Mouse (Mus musculus) midbrain, embryonic 16.5 days (tissue): ENCODE measurements at regions not wholly inside any gene's neighbourhood (a gene's known extent, or its start where the extent isn't known, plus 50 kb on each side); places are given as distances from the start of the nearest gene placed in this dataset.

Source experiments
- ATAC-seq: fragments of 200-750 bp; cut with Nextera tagmentation; 2 replicates; pipeline ENCODE4 v1.8.0; 2017; ENCODE audit warnings: moderate TSS enrichment
- H3K27ac ChIP-seq: fragments of 300-500 bp; sonication (generic); 2 replicates; pipeline ENCODE4 v1.5.1; 2014; ENCODE audit warnings: mild to moderate bottlenecking, low read length, mixed read lengths
- H3K27me3 ChIP-seq: fragments of 300-500 bp; sonication (generic); 2 replicates; pipeline ENCODE4 v1.6.1; 2014; ENCODE audit warnings: low read depth, low read length, mixed read lengths; ENCODE audit not compliant: control insufficient read depth, insufficient read depth
- H3K36me3 ChIP-seq: fragments of 300-500 bp; sonication (generic); 2 replicates; pipeline ENCODE4 v1.6.1; 2014; ENCODE audit warnings: mild to moderate bottlenecking, low read length, moderate library complexity, mixed read lengths; ENCODE audit not compliant: control insufficient read depth, insufficient read depth
- H3K4me1 ChIP-seq: fragments of 300-500 bp; sonication (generic); 2 replicates; pipeline ENCODE4 v1.6.1; 2014; ENCODE audit warnings: mild to moderate bottlenecking, low read length, mixed read lengths; ENCODE audit not compliant: control insufficient read depth, insufficient read depth
- H3K4me2 ChIP-seq: fragments of 300-500 bp; sonication (generic); 2 replicates; pipeline ENCODE4 v1.6.1; 2014; ENCODE audit warnings: mild to moderate bottlenecking, low read length, mixed read lengths
- H3K4me3 ChIP-seq: fragments of 300-500 bp; sonication (generic); 2 replicates; pipeline ENCODE4 v1.5.1; 2014; ENCODE audit warnings: low read depth, mild to moderate bottlenecking, low read length, moderate library complexity, mixed read lengths
- H3K9ac ChIP-seq: fragments of 300-500 bp; sonication (generic); 2 replicates; pipeline ENCODE4 v1.6.1; 2014; ENCODE audit warnings: low read depth, low read length, mixed read lengths
- H3K9me3 ChIP-seq: fragments of 300-500 bp; sonication (generic); replicated peaks from 2 replicates; pipeline ENCODE4 v1.6.1; 2014; ENCODE audit warnings: mild to moderate bottlenecking, low read length, mixed read lengths; ENCODE audit not compliant: control insufficient read depth, poor library complexity, severe bottlenecking
- WGBS: fragments of 180-500 bp; shearing (Covaris S2); extraction: QIAGEN DNeasy Blood & Tissue Kit; methylation state at CpG from one replicate; pipeline ENCODE4 v1.1.7; 2014; 5-methylcytosine and 5-hydroxymethylcytosine counted together

DNA sequence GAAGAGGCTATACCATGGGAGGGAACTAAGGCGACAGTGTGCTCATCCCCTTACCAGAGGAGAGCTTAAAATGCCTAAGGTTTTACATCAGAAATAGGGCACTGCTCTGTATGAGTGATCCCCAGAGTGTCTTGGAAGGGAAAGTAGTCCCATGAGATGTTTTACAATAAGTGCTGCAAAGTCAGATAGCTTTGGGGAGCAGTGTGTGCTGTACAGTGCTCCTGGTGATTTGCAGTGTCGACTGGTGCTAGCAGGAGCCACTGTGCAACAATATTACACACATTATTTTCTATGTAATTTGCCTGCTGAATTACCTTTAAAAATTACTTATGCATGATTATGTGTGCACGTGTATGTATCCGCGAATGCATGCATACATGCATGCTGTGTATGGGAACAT, 314.3 kb upstream of the Mtpn start:
- H3K4me2 ChIP-seq = no peak overlapping the region
- 78% methylated on average over 5 of the region's 5 CpGs for WGBS
- 0 out of 2 replicates have a peak, but pooled peaks cover 3% of the 10 kb centered on the region for H3K4me1 ChIP-seq
- H3K36me3 ChIP-seq = no peaks in the 10 kb centered on the region
- no peak overlapping the region for H3K9ac ChIP-seq
- ATAC-seq = no peak
- H3K27me3 ChIP-seq = no peaks in the 10 kb centered on the region
- H3K27ac ChIP-seq = no peak overlapping the region
- no peaks in the 10 kb centered on the region; the same call in 1 of the 2 replicates for H3K9me3 ChIP-seq
- H3K4me3 ChIP-seq = no peak overlapping the region

DNA sequence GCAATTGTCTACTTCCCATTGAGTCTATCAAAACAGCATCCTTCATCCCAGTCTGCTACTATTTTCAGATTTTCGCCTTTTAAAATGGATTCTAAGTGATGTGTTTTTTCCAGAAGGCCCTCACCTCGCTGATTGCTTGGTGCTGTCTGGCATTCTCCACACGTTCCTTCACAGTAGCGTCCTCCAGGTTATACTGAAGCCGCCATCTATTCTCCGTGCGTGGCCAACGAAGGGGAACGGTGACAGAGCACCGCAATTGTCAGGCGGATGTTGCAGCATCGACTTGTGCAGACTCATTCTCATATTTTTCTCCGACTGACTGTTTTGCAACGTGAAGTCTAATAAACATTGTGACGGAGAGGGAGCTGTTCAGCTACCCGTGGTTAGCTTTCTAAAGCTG, 277.0 kb upstream of the Mtpn start:
- Histone ChIP-seq H3K27ac (no peak overlapping the region), H3K27me3 (no peaks in the 10 kb centered on the region), H3K4me3 (no peak overlapping the region), H3K9me3 (no peaks in the 10 kb centered on the region), H3K4me2 (no peak overlapping the region), H3K36me3 (no peaks in the 10 kb centered on the region), H3K4me1 (peaks cover 2% of the 10 kb centered on the region; the same call in 1 of the 2 replicates), H3K9ac (no peak overlapping the region)
- 79% methylated on average over 16 of the region's 16 CpGs for WGBS
- peak; percentile 58; the same call in 1 of the 2 replicates for ATAC-seq

DNA sequence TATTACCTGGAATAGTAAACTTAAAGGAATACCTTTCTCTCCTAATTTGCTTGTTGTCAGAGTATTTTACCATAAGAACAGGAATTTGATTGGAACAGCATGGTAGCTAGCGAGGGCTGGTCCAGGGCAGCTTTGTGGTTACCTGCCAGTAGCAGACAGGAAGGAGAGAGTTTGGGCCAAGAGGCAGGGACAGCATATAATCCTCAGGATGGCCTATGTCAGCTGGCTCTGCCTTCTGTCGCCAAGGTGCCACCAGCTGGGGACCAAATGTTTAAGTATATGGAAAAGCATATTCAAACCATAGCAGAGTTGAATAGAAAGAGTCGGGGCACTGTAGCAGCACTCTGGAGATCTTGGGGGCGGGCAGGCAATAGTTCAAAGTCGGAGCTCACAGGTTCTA, 274.8 kb upstream of the Mtpn start:
- H3K9ac ChIP-seq = no peak overlapping the region
- peaks cover 2% of the 10 kb centered on the region; the same call in 1 of the 2 replicates for H3K4me1 ChIP-seq
- no peaks in the 10 kb centered on the region for H3K27me3 ChIP-seq
- WGBS = 82% methylated on average over 5 of the region's 5 CpGs
- H3K9me3 ChIP-seq = no peaks in the 10 kb centered on the region
- H3K4me3 ChIP-seq = no peak overlapping the region
- H3K27ac ChIP-seq = no peak overlapping the region
- ATAC-seq = no peak
- H3K36me3 ChIP-seq = no peaks in the 10 kb centered on the region
- no peak overlapping the region for H3K4me2 ChIP-seq

DNA sequence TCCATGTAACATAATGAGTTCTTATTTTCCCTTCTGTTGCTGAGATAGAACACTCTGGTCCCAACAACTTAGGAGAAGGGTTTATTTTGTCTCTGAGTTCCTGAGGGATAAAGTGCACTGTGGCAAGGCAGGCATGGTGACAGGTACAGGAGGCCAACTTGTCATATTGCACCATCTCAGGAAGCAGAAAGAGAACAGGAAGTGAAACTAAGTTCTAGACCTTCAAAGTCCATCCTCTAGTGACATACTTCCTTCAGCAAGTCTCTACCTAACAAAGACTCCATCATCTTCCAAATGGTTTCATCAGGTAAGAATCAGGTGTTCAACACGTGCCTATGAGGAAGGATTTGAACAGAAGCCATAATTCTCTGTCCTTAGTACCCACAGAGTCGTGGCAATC, 266.1 kb upstream of the Mtpn start:
- no peak overlapping the region for H3K4me2 ChIP-seq
- no peak overlapping the region for H3K27ac ChIP-seq
- no peak overlapping the region for H3K9ac ChIP-seq
- no peaks in the 10 kb centered on the region for H3K27me3 ChIP-seq
- H3K4me1 ChIP-seq = no peaks in the 10 kb centered on the region
- H3K4me3 ChIP-seq = no peak overlapping the region
- WGBS = 80% methylated on average over 2 of the region's 2 CpGs
- H3K9me3 ChIP-seq = no peaks in the 10 kb centered on the region
- H3K36me3 ChIP-seq = no peaks in the 10 kb centered on the region
- no peak for ATAC-seq

DNA sequence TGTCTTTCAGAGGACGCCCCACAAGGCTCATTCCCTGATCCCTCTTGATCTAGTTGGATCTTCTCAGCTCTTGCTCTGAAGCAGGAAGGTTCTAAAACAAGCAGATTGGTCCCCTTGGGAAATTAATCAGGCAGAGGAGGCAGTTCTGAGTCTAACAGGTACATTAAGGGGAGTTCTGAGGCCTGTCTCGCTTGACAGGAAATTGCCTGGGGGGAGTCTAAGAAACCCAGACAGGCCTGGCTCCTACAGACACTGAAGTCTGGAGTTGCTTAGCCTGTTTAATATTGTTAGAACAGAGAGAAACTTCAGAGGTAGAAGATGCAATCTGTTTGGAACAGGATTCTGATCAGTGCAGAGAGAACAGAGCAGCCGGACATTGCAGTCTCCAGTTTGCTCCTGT, 264.4 kb upstream of the Mtpn start:
- H3K9me3 ChIP-seq = no peaks in the 10 kb centered on the region
- no peak overlapping the region for H3K9ac ChIP-seq
- H3K36me3 ChIP-seq = no peaks in the 10 kb centered on the region
- no peaks in the 10 kb centered on the region for H3K27me3 ChIP-seq
- no peak overlapping the region for H3K27ac ChIP-seq
- no peaks in the 10 kb centered on the region for H3K4me1 ChIP-seq
- no peak overlapping the region for H3K4me2 ChIP-seq
- 0 out of 2 replicates have a peak, but pooled peaks have one; percentile 21 for ATAC-seq
- 81% methylated on average over 3 of the region's 3 CpGs for WGBS
- H3K4me3 ChIP-seq = no peak overlapping the region

DNA sequence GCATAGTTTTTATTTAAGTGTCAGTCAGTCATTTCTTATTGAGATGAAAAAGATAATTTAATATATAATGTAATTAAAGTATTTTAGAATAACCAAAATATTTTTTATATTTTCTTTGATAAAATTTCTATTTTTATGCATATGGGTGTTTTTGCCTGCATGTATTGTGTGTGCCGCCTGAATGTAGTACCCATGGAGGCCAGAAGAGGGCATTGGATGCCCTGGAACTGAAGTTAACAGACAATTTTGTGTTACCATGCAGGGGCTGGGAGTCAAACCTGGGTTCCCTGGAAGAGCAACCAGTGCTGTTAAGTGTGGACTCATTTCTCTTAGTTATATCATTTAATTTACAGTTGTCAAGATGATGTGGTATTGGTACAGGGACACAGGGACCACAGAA, 240.0 kb upstream of the Mtpn start:
- Histone ChIP-seq H3K36me3 (no peaks in the 10 kb centered on the region), H3K9ac (no peak overlapping the region), H3K27ac (no peak overlapping the region)

DNA sequence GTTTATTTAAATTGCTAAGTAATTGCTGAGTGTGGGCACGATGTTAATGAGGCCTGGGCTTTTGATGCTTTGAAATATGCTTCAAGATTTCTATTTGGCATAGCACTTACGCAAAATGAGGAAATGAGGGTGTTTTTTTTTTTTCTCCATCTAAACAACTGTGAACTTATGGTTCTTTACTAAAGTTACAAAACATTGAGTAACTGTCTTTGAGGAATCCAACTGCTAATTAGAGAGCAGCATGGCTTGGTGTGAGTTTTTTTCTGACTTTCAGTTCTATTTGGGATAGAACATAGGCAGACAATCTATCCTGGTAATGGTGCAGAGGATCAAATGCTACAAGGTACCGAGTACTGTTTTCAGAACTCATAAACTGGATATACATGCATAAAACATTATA, 231.2 kb upstream of the Mtpn start:
- H3K4me3 ChIP-seq = no peak overlapping the region
- no peaks in the 10 kb centered on the region for H3K4me1 ChIP-seq
- H3K27me3 ChIP-seq = no peaks in the 10 kb centered on the region
- no peaks in the 10 kb centered on the region for H3K9me3 ChIP-seq
- no peak overlapping the region for H3K4me2 ChIP-seq
- ATAC-seq = no peak
- H3K27ac ChIP-seq = no peak overlapping the region
- H3K9ac ChIP-seq = no peak overlapping the region
- H3K36me3 ChIP-seq = no peaks in the 10 kb centered on the region
- 89% methylated on average over 3 of the region's 3 CpGs for WGBS

More for the DNA sequence above, 240.0 kb upstream of the Mtpn start:
- H3K9me3 ChIP-seq = no peaks in the 10 kb centered on the region
- H3K4me3 ChIP-seq = no peak overlapping the region
- no peak for ATAC-seq
- WGBS = 93% methylated on average over 1 of the region's 1 CpGs
- no peak overlapping the region for H3K4me2 ChIP-seq
- no peaks in the 10 kb centered on the region for H3K4me1 ChIP-seq
- no peaks in the 10 kb centered on the region for H3K27me3 ChIP-seq

DNA sequence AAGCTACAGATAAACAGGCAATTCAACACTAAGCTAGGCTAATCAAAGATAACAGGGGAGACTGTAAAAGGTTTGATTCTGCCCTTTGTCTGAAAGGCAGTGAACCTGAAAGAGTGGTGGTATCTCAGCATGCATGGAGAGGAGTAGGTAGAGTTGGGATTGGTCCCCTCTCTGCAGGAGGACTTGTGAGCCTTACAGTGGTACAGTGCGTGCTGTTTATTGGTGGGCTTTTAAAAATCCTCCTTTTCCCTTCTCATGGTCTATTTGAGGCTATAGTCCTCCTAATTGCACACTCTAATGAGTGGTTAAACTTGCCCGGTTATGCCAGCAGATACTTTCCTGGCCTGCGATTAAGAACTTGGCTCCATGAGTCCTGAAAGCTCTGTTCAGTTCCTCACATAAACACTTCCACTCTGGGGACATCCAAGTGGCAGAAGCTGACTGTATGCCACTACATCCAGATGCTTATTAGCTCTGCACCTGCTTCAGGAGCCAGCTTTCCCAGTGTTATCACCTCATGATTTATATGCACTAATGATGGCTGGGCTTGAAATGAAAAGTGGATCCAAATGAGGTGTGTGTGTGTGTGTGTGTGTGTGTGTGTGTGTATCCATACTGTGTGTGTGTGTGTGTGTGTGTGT, 220.0 kb upstream of the Mtpn start:
- Histone ChIP-seq H3K27ac (no peak overlapping the region), H3K4me3 (no peak overlapping the region), H3K36me3 (no peaks in the 10 kb centered on the region), H3K27me3 (no peaks in the 10 kb centered on the region), H3K9me3 (no peaks in the 10 kb centered on the region), H3K4me2 (no peak overlapping the region), H3K9ac (no peak overlapping the region), H3K4me1 (no peaks in the 10 kb centered on the region)
- ATAC-seq = no peak
- 73% methylated on average over 3 of the region's 3 CpGs for WGBS

DNA sequence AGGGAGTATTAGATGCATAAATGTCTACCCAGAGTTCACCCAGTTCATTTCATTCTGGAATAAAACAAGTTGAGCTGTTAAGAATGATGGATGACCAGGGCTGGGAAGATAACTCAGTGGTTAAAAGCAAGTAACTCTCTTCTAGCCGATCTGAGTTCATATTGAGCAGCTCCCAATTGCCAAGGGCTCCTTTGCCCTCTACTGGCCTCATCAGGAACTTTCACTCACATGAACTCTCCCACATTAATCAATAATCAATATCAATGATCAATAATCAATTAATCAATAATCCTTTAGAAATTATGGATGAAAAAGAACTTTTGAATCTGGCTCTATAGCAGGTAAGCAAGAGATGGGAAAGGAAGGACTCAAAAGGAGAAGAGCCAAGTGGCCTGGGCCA, 206.3 kb upstream of the Mtpn start:
- Histone ChIP-seq H3K4me2 (no peak overlapping the region), H3K4me1 (no peaks in the 10 kb centered on the region), H3K36me3 (no peaks in the 10 kb centered on the region), H3K4me3 (no peak overlapping the region), H3K27me3 (no peaks in the 10 kb centered on the region), H3K27ac (no peak overlapping the region), H3K9ac (no peak overlapping the region), H3K9me3 (no peaks in the 10 kb centered on the region)
- no peak for ATAC-seq
- WGBS = 42% methylated on average over 1 of the region's 1 CpGs
